8 mouse cellular contexts compared by ENCODE assay signal in genomic region chr3:87970184-87970938, GRCm38 (mm10). TPM values are rescaled to one million over a fixed set of nuclear protein-coding genes. Genes with fewer than 3 reads are reported as not detected.
DNase-seq lines count a peak whose midpoint lies in the region.

No protein-coding gene starts in this region.

- 6% methylated on average over 20 of the region's 21 CpGs for WGBS in macrophage (ENCODE audit: missing documents)

- DNase-seq in gastrocnemius, adult 18-20 months (ENCODE audit: low spot score) = peak; percentile 65
- DNase-seq in gastrocnemius, postnatal 14 days = no peak
- DNase-seq in Muller cell, postnatal 12 days (ENCODE audit: inconsistent ontology term) = peak; percentile 69
- peak; percentile 81 for DNase-seq in embryo, embryonic 9.5 days (ENCODE audit: extremely low spot score)
- peak; percentile 73 to 84 for DNase-seq in heart, postnatal 10 days
- peak; percentile 73 to 80 for DNase-seq in kidney, postnatal 4 days
- DNase-seq in spleen, postnatal 36 days (ENCODE audit: low spot score in 2 of 2) = peak; percentile 12 to 24

- H3K4me3 ChIP-seq in macrophage (ENCODE audit: inconsistent target) = peak overlapping the region; percentile 1; the same call in 1 of the 2 replicates

- no peaks in the 10 kb centered on the region for H3K79me2 ChIP-seq in macrophage (ENCODE audit: inconsistent target)

- H3K27ac ChIP-seq in macrophage = no peak overlapping the region

- no peaks in the 10 kb centered on the region for H3K36me3 ChIP-seq in macrophage (ENCODE audit: inconsistent target)

- intact Hi-C loops in gastrocnemius, postnatal 14 days (cut with DNase I; ENCODE audit: low total_unique reads) = loop anchor here (2.0 kb wide), 1 partner anchor 14 kb away; no protein-coding TSS in a partner anchor
- intact Hi-C loops in heart, postnatal 10 days (cut with DNase I) = loop anchor here (1.0 kb wide), 1 partner anchor 17 kb away; no protein-coding TSS in a partner anchor

RNA-seq across cellular contexts. Expression of gene Nes, which starts 0.5 kb away (rescaled TPM):
- total RNA-seq in gastrocnemius, adult 18-20 months (2021) = 10 to 100 TPM; 10.8 to 24.9 TPM
- total RNA-seq in gastrocnemius, postnatal 14 days (2021) = 10 to 100 TPM; 37.2 to 51.2 TPM
- total RNA-seq in heart, postnatal 10 days (2021) = 10 to 100 TPM; 56.4 to 62.4 TPM
- total RNA-seq in macrophage (2018; cell fraction: chromatin; rRNA removed) = 1 to 10 TPM in 18 of 26 experiments, under 1 TPM in 8; 0.29 to 7.7 (median 2.5) TPM
- total RNA-seq in macrophage (2018; cell fraction: cytosol; rRNA removed) = 1 to 10 TPM in 21 of 26 experiments, under 1 TPM in 5; 0.78 to 4.0 (median 1.5) TPM
- total RNA-seq in macrophage (2018; cell fraction: nucleus; rRNA removed) = 1 to 10 TPM in 19 of 26 experiments, under 1 TPM in 7; 0.52 to 6.5 (median 2.2) TPM
- polyA plus RNA-seq in macrophage (2018) = 0.35 to 2.8 TPM (median 2.5 TPM) in 3 replicates

RNA-seq across cellular contexts. Expression of gene Crabp2, which starts 21.9 kb away (rescaled TPM):
- under 1 TPM in 1 of 2 experiments, not detected in 1; 0.57 TPM for total RNA-seq in gastrocnemius, adult 18-20 months (2021)
- total RNA-seq in gastrocnemius, postnatal 14 days (2021) = under 1 TPM; 0.31 to 0.33 TPM
- total RNA-seq in heart, postnatal 10 days (2021) = under 1 TPM; 0.57 to 0.81 TPM
- 10 to 100 TPM in 1 of 26 experiments, not detected in 25; 12.5 TPM for total RNA-seq in macrophage (2018; cell fraction: chromatin; rRNA removed)
- total RNA-seq in macrophage (2018; cell fraction: cytosol; rRNA removed) = under 1 TPM in 1 of 26 experiments, not detected in 25; 0.24 TPM
- total RNA-seq in macrophage (2018; cell fraction: nucleus; rRNA removed) = 1 to 10 TPM in 2 of 26 experiments, under 1 TPM in 3, not detected in 21; 0.61 to 3.5 (median 0.93) TPM
- polyA plus RNA-seq in macrophage (2018) = not detected in 3 replicates

RNA-seq across cellular contexts. Expression of gene Bcan, which starts 29.7 kb away (rescaled TPM):
- total RNA-seq in gastrocnemius, adult 18-20 months (2021) = not detected
- under 1 TPM; 0.08 to 0.16 TPM for total RNA-seq in gastrocnemius, postnatal 14 days (2021)
- total RNA-seq in heart, postnatal 10 days (2021) = under 1 TPM in 1 of 2 experiments, not detected in 1; 0.17 TPM
- total RNA-seq in macrophage (2018; cell fraction: chromatin; rRNA removed) = not detected
- total RNA-seq in macrophage (2018; cell fraction: cytosol; rRNA removed) = not detected
- not detected for total RNA-seq in macrophage (2018; cell fraction: nucleus; rRNA removed)
- polyA plus RNA-seq in macrophage (2018) = not detected in 3 replicates

RNA-seq across cellular contexts. Expression of gene Rrnad1, which starts 39.8 kb away (rescaled TPM):
- total RNA-seq in gastrocnemius, adult 18-20 months (2021) = 1 to 10 TPM; 3.2 to 3.4 TPM
- 1 to 10 TPM; 3.6 to 3.9 TPM for total RNA-seq in gastrocnemius, postnatal 14 days (2021)
- total RNA-seq in heart, postnatal 10 days (2021) = 1 to 10 TPM; 6.8 to 7.0 TPM
- total RNA-seq in macrophage (2018; cell fraction: chromatin; rRNA removed) = 10 to 100 TPM; 14.1 to 87.0 (median 47.6) TPM
- 1 to 10 TPM; 1.9 to 6.5 (median 3.8) TPM for total RNA-seq in macrophage (2018; cell fraction: cytosol; rRNA removed)
- total RNA-seq in macrophage (2018; cell fraction: nucleus; rRNA removed) = 10 to 100 TPM; 10.9 to 60.1 (median 31.0) TPM
- polyA plus RNA-seq in macrophage (2018) = 6.4 to 10.6 TPM (median 7.0 TPM) in 3 replicates

RNA-seq across cellular contexts. Expression of gene Isg20l2, which starts 40.2 kb away (rescaled TPM):
- total RNA-seq in gastrocnemius, adult 18-20 months (2021) = 1 to 10 TPM; 6.3 to 8.1 TPM
- total RNA-seq in gastrocnemius, postnatal 14 days (2021) = 1 to 10 TPM; 9.0 to 9.6 TPM
- total RNA-seq in heart, postnatal 10 days (2021) = 10 to 100 TPM; 16.2 to 18.9 TPM
- total RNA-seq in macrophage (2018; cell fraction: chromatin; rRNA removed) = 10 to 100 TPM; 15.0 to 36.8 (median 25.7) TPM
- total RNA-seq in macrophage (2018; cell fraction: cytosol; rRNA removed) = 10 to 100 TPM; 15.5 to 20.2 (median 18.4) TPM
- 10 to 100 TPM; 17.9 to 44.2 (median 28.2) TPM for total RNA-seq in macrophage (2018; cell fraction: nucleus; rRNA removed)
- polyA plus RNA-seq in macrophage (2018) = 14.0 to 16.8 TPM (median 14.2 TPM) in 3 replicates
